Mouse (Mus musculus) regulatory T cell (primary cell): ENCODE data around the gene Olfr159.

Experiments used
- in situ Hi-C: fragments of 300-600 bp; cut with MboI, MseI; formaldehyde crosslinking; loops from one replicate; pipeline ENCODE4 v1.15.1; 2025; ENCODE audit warnings: high pct_unique_total_duplicates

The Olfr159 gene

DNA sequence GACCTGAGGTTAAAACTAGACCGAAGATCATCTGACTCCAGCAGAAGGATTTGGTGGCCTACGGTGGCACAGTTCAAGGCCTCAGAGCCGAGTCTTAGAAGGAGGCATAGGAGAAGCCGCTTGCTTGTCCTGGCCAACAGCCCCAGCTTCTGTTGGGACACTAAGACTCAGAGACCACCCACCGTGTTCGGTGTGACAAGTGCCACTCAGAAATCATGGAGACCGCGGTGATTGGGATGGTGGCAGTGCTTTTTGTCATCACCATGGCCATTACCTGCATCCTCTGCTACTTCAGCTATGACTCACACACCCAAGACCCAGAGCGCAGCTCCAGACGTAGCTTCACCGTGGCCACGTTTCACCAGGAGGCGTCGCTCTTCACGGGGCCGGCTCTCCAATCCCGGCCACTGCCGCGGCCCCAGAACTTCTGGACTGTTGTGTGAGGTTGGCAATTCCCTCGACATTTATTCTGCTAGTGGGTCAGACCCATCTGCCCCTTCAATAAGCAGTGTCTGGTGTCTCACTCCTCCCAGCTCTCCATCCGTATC lies 40.0 kb downstream of the Olfr159 start:
- in situ Hi-C loops = loop anchor here (10.0 kb wide), 1 partner anchor 124 kb away; the partner anchor contains the start of gene Olfr155

DNA sequence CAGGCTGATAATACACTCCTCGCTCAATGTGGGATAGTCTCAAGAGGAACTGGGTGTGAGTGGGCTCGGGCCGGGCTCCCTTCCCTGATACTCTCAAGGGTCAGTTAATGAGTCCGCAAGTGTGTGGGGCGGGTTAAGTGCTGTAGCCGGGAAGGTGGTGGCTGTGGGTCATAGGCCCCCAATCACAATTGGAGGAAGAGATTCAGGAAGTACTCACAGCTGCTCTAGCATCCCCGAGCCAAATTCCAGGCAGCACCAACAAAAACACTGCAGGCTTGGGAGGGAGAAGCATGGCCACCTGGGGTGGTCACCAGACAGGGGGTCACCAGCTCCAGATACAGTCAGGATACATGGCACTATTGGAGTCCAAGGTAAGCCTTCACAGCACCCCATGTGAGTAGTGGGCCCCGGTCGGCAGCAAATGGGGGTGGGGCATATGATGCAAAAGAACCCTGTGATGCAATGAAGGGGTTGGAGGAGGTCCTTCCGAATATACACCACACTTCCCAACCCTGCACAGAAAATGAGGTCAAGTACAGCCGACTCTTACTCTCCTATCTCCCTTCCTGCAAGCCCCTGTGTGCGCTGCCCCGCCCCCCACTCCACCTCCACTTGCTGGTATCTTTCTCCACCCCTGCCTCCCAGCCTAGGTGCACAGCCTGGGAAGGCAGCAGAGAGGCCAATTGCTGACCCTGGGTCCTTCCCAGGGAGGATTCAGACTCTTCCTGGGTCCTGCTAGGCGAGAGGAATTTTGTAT lies 40.8 kb downstream of the Olfr159 start, which contains the start of gene Spaar:
Spaar (plus strand) TSS at position 241 of the 757 bp plus-strand sequence.
- in situ Hi-C loops = loop anchor here (10.0 kb wide), 1 partner anchor 125 kb away; the partner anchor contains the start of gene Olfr155

GRCm38 (mm10) chr4:43729126-43729525 lies 41.7 kb downstream of the Olfr159 start:
- in situ Hi-C loops = no loop called here

- in situ Hi-C loops = no loop called here
Measured at GRCm38 (mm10) chr4:43728576-43728954, 42.2 kb downstream of the Olfr159 start.

- in situ Hi-C loops = no loop called here
Measured at GRCm38 (mm10) chr4:43727718-43728575, 42.9 kb downstream of the Olfr159 start.

- in situ Hi-C loops = no loop called here
Measured at GRCm38 (mm10) chr4:43726995-43727394, 43.8 kb downstream of the Olfr159 start, which contains the start of gene Hrct1. Hrct1 (plus strand) TSS chr4:43727188.

DNA sequence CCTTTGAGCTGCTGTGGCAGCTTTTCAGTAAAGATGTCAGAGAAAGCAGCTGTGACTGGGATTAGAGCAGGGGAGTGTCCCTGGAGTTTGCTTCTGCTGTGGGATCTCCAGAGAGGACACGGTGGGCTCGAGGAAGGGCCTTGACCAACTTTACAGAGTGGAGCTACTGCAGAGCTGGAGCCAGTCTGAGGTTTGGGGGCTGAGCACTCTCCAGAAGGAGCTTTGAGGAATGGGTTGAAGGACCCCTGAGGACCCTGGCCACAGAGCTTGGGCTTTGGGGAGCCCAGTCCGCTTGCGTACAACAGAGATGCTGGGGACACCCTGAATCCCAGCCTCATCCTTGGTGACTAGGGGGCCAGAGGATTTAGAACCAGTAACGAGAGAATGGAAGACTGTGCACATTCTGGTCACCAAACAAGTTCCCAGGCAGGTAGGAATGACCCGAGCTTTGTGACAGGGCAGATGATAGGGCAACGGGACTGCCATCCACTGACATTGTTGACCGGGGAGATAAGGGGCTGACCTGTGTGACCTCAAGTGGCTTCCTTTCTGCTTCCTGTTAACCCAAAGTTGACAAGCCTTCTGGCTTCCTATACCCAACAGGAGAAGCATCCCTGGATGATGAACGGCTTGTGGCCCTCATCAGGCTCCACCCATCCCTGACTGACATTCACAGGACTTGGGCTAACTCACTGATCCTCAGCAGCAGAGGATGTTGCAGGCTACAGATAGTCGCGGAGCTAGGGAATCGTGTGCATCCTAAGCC lies 44.4 kb downstream of the Olfr159 start:
- in situ Hi-C loops = no loop called here

DNA sequence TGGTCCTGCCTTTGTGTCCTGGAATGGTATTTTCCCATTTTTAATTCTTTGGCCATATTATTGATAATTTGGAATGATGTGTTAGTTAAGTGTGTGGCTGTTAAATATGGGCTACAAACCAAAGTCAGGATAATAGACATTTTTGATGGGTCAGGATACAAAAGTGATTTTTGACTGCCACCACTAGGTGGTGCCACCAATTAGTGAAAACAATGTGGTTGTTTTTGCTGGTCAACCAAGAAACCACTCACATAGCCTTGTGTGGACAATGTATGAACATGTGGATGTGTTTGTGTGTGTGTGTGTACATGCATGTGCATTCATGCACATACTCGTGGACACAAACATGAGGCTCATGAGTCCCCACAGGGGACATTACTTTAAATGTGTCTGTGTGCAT lies 46.0 kb downstream of the Olfr159 start:
- in situ Hi-C loops = no loop called here

GRCm38 (mm10) chr4:43722191-43722590 lies 48.6 kb downstream of the Olfr159 start:
- in situ Hi-C loops = no loop called here

DNA sequence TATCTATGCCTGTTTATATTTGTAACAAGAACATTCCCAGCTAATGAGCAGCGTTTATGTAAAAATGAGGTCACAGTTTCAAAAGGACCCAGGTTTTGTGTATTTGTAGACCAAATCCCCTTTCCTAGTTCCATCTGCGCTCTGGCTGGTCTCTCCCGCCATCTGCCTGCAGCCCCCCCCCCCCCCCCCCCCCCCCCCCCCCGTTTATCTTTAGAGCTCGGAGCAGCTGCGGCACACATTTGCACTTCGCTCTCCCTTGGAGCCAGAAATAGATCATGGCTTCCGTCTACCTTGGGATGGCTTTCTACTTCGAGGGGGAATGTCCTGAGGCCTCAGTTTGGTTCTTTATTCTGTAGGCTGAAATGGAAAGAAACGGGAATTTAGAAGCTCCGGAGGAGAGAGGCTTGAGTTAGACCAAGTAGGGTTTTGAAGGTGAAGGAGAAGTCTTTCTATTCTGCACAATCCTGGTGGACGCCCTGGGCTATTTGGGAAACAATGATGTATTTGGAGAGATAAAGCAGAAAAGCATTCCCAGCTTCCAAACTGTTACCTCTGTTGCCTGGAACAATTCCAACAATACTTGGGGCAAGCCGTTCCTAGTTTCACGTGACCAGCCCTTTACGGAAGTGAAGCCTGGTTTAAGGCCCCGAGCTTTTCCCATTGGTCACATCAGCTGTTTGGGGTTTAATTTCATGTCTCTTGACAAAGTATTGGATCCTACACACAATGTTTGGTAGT lies 50.1 kb downstream of the Olfr159 start:
- in situ Hi-C loops = no loop called here
